ENCODE assay signal across 8 mouse cellular contexts in genomic region chr6:124910032-124910431, GRCm38 (mm10). TPM values are rescaled to one million over a fixed set of nuclear protein-coding genes. Genes with fewer than 3 reads are reported as not detected.
A peak's percentile ranks its signal among the peaks of the same experiment; 100 is the strongest.
DNase-seq lines count a peak whose midpoint lies in the region; ATAC-seq lines count a peak whose summit lies in the region.

No protein-coding gene starts in this region.

- H3K9me3 ChIP-seq in kidney, embryonic 16.5 days (ENCODE audit: low read length) = no peaks in the 10 kb centered on the region
- H3K9me3 ChIP-seq in embryonic facial prominence, embryonic 12.5 days = no peaks in the 10 kb centered on the region
- no peaks in the 10 kb centered on the region for H3K9me3 ChIP-seq in hindbrain, embryonic 16.5 days (ENCODE audit: control insufficient read depth, low read length)
- H3K9me3 ChIP-seq in neural tube, embryonic 12.5 days = no peaks in the 10 kb centered on the region

- WGBS in kidney, embryonic 16.5 days = 4% methylated on average over 32 of the region's 32 CpGs
- WGBS in embryonic facial prominence, embryonic 12.5 days = 2% methylated on average over 31 of the region's 32 CpGs
- 10% methylated on average over 32 of the region's 32 CpGs for WGBS in hindbrain, embryonic 16.5 days
- WGBS in neural tube, embryonic 12.5 days = 3% methylated on average over 32 of the region's 32 CpGs

- H3K27me3 ChIP-seq in kidney, embryonic 16.5 days (ENCODE audit: insufficient read depth, low read length) = no peaks in the 10 kb centered on the region
- H3K27me3 ChIP-seq in embryonic facial prominence, embryonic 12.5 days = peaks cover 22% of the 10 kb centered on the region
- no peaks in the 10 kb centered on the region for H3K27me3 ChIP-seq in hindbrain, embryonic 16.5 days (replicated peaks; ENCODE audit: control insufficient read depth, insufficient read depth, low read length)
- peaks cover 16% of the 10 kb centered on the region for H3K27me3 ChIP-seq in neural tube, embryonic 12.5 days (replicated peaks)

- H3K4me2 ChIP-seq in kidney, embryonic 16.5 days (replicated peaks; ENCODE audit: low read depth, low read length) = peak overlapping the region; percentile 41
- peak overlapping the region; percentile 46 for H3K4me2 ChIP-seq in embryonic facial prominence, embryonic 12.5 days (replicated peaks)
- H3K4me2 ChIP-seq in hindbrain, embryonic 16.5 days (ENCODE audit: low read length) = peak overlapping the region; percentile 38
- peak overlapping the region; percentile 49 for H3K4me2 ChIP-seq in neural tube, embryonic 12.5 days (replicated peaks)

- no peak for DNase-seq in kidney, postnatal 14 days
- DNase-seq in layer of hippocampus, postnatal 36 days = no peak
- DNase-seq in left cerebral cortex, postnatal 14 days (ENCODE audit: low spot score in 2 of 2) = no peak
- DNase-seq in layer of hippocampus, adult 9-10 months (ENCODE audit: low spot score) = no peak

- intact Hi-C loops in left cerebral cortex, postnatal 14 days (cut with DNase I) = no loop called here

- peak; percentile 23; the same call in 1 of the 2 replicates for ATAC-seq in kidney, embryonic 16.5 days (ENCODE audit: low FRiP score, low TSS enrichment)
- ATAC-seq in embryonic facial prominence, embryonic 12.5 days (ENCODE audit: insufficient number of reproducible peaks, insufficient read depth, low FRiP score, low TSS enrichment) = no peak
- 0 out of 2 replicates have a peak, but pooled peaks have one; percentile 22 for ATAC-seq in hindbrain, embryonic 16.5 days
- no peak; the same call in 1 of the 2 replicates for ATAC-seq in neural tube, embryonic 12.5 days (ENCODE audit: low FRiP score, low read depth)

- H3K4me3 ChIP-seq in kidney, embryonic 16.5 days (ENCODE audit: low read length) = peak overlapping the region; percentile 14
- H3K4me3 ChIP-seq in embryonic facial prominence, embryonic 12.5 days = 0 out of 2 replicates have a peak overlapping the region, but pooled peaks have one; percentile 12
- 0 out of 2 replicates have a peak overlapping the region, but pooled peaks have one; percentile 4 for H3K4me3 ChIP-seq in hindbrain, embryonic 16.5 days (ENCODE audit: low read length)
- peak overlapping the region; percentile 11 for H3K4me3 ChIP-seq in neural tube, embryonic 12.5 days

- peak overlapping the region; percentile 50 for H3K9ac ChIP-seq in kidney, embryonic 16.5 days (replicated peaks; ENCODE audit: low read length)
- H3K9ac ChIP-seq in embryonic facial prominence, embryonic 12.5 days = peak overlapping the region; percentile 46
- peak overlapping the region; percentile 46 for H3K9ac ChIP-seq in hindbrain, embryonic 16.5 days (ENCODE audit: low read depth, low read length)
- peak overlapping the region; percentile 41 for H3K9ac ChIP-seq in neural tube, embryonic 12.5 days

- no peak overlapping the region; the same call in 1 of the 2 replicates for H3K27ac ChIP-seq in kidney, embryonic 16.5 days (ENCODE audit: low read length)
- no peak overlapping the region for H3K27ac ChIP-seq in embryonic facial prominence, embryonic 12.5 days
- H3K27ac ChIP-seq in hindbrain, embryonic 16.5 days (ENCODE audit: low read depth, low read length) = no peak overlapping the region
- no peak overlapping the region for H3K27ac ChIP-seq in neural tube, embryonic 12.5 days

- H3K4me1 ChIP-seq in kidney, embryonic 16.5 days (ENCODE audit: insufficient read depth, low read length) = peaks cover 29% of the 10 kb centered on the region
- H3K4me1 ChIP-seq in embryonic facial prominence, embryonic 12.5 days = peaks cover 31% of the 10 kb centered on the region
- H3K4me1 ChIP-seq in hindbrain, embryonic 16.5 days (ENCODE audit: control insufficient read depth, insufficient read depth, low read depth, low read length) = peaks cover 24% of the 10 kb centered on the region
- H3K4me1 ChIP-seq in neural tube, embryonic 12.5 days = peaks cover 38% of the 10 kb centered on the region

- peaks cover 23% of the 10 kb centered on the region for H3K36me3 ChIP-seq in kidney, embryonic 16.5 days (ENCODE audit: insufficient read depth, low read length)
- H3K36me3 ChIP-seq in embryonic facial prominence, embryonic 12.5 days = peaks cover 20% of the 10 kb centered on the region
- H3K36me3 ChIP-seq in hindbrain, embryonic 16.5 days (ENCODE audit: control insufficient read depth, insufficient read depth, low read length) = peaks cover 18% of the 10 kb centered on the region
- peaks cover 24% of the 10 kb centered on the region for H3K36me3 ChIP-seq in neural tube, embryonic 12.5 days

RNA-seq across cellular contexts. Expression of gene Lag3, which starts 1.5 kb away (rescaled TPM):
- polyA plus RNA-seq in kidney, embryonic 16.5 days (2015; fragmentation: Nextera tagmentation; extraction: Ambion mirVana) = 1.3 and 2.6 TPM in 2 replicates
- polyA plus RNA-seq in embryonic facial prominence, embryonic 12.5 days (2016; fragmentation: Nextera tagmentation; extraction: Ambion mirVana) = 3.1 and 4.1 TPM in 2 replicates
- polyA plus RNA-seq in hindbrain, embryonic 16.5 days (2015; fragmentation: Nextera tagmentation; extraction: Ambion mirVana) = 3.0 and 3.6 TPM in 2 replicates
- polyA plus RNA-seq in neural tube, embryonic 12.5 days (2016; fragmentation: Nextera tagmentation; extraction: Ambion mirVana) = 1.8 and 2.2 TPM in 2 replicates
- 1 to 10 TPM; 2.1 to 2.3 TPM for total RNA-seq in layer of hippocampus, postnatal 36 days (2021)
- 1 to 10 TPM; 2.1 to 3.0 TPM for total RNA-seq in left cerebral cortex, postnatal 14 days (2021)

RNA-seq across cellular contexts. Expression of gene Ptms, which starts 9.9 kb away (rescaled TPM):
- polyA plus RNA-seq in kidney, embryonic 16.5 days (2015; fragmentation: Nextera tagmentation; extraction: Ambion mirVana) = 269 and 274 TPM in 2 replicates
- 390 and 395 TPM in 2 replicates for polyA plus RNA-seq in embryonic facial prominence, embryonic 12.5 days (2016; fragmentation: Nextera tagmentation; extraction: Ambion mirVana)
- 609 and 678 TPM in 2 replicates for polyA plus RNA-seq in hindbrain, embryonic 16.5 days (2015; fragmentation: Nextera tagmentation; extraction: Ambion mirVana)
- polyA plus RNA-seq in neural tube, embryonic 12.5 days (2016; fragmentation: Nextera tagmentation; extraction: Ambion mirVana) = 718 and 773 TPM in 2 replicates
- 1,000 to 10,000 TPM; 1,023 to 1,087 TPM for total RNA-seq in layer of hippocampus, postnatal 36 days (2021)
- 1,000 to 10,000 TPM; 1,161 to 1,212 TPM for total RNA-seq in left cerebral cortex, postnatal 14 days (2021)

RNA-seq across cellular contexts. Expression of gene Mlf2, which starts 21.2 kb away (rescaled TPM):
- polyA plus RNA-seq in kidney, embryonic 16.5 days (2015; fragmentation: Nextera tagmentation; extraction: Ambion mirVana) = 366 and 380 TPM in 2 replicates
- 419 and 427 TPM in 2 replicates for polyA plus RNA-seq in embryonic facial prominence, embryonic 12.5 days (2016; fragmentation: Nextera tagmentation; extraction: Ambion mirVana)
- 574 and 587 TPM in 2 replicates for polyA plus RNA-seq in hindbrain, embryonic 16.5 days (2015; fragmentation: Nextera tagmentation; extraction: Ambion mirVana)
- polyA plus RNA-seq in neural tube, embryonic 12.5 days (2016; fragmentation: Nextera tagmentation; extraction: Ambion mirVana) = 546 and 556 TPM in 2 replicates
- total RNA-seq in layer of hippocampus, postnatal 36 days (2021) = 100 to 1,000 TPM; 630 to 652 TPM
- 100 to 1,000 TPM; 670 to 685 TPM for total RNA-seq in left cerebral cortex, postnatal 14 days (2021)

RNA-seq across cellular contexts. Expression of gene Cd4, which starts 22.0 kb away (rescaled TPM):
- 0.10 and 0.28 TPM in 2 replicates for polyA plus RNA-seq in kidney, embryonic 16.5 days (2015; fragmentation: Nextera tagmentation; extraction: Ambion mirVana)
- polyA plus RNA-seq in embryonic facial prominence, embryonic 12.5 days (2016; fragmentation: Nextera tagmentation; extraction: Ambion mirVana) = 0.09 and 0.39 TPM in 2 replicates
- 0.26 and 0.27 TPM in 2 replicates for polyA plus RNA-seq in hindbrain, embryonic 16.5 days (2015; fragmentation: Nextera tagmentation; extraction: Ambion mirVana)
- polyA plus RNA-seq in neural tube, embryonic 12.5 days (2016; fragmentation: Nextera tagmentation; extraction: Ambion mirVana) = 0.06 TPM in 1 of 2 replicates, not detected in the other
- total RNA-seq in layer of hippocampus, postnatal 36 days (2021) = under 1 TPM in 1 of 2 experiments, not detected in 1; 0.23 TPM
- total RNA-seq in left cerebral cortex, postnatal 14 days (2021) = 1 to 10 TPM; 1.1 to 1.5 TPM

RNA-seq across cellular contexts. Expression of gene Gpr162, which starts 46.2 kb away (rescaled TPM):
- polyA plus RNA-seq in kidney, embryonic 16.5 days (2015; fragmentation: Nextera tagmentation; extraction: Ambion mirVana) = 1.1 and 1.4 TPM in 2 replicates
- 3.4 and 3.6 TPM in 2 replicates for polyA plus RNA-seq in embryonic facial prominence, embryonic 12.5 days (2016; fragmentation: Nextera tagmentation; extraction: Ambion mirVana)
- polyA plus RNA-seq in hindbrain, embryonic 16.5 days (2015; fragmentation: Nextera tagmentation; extraction: Ambion mirVana) = 30.9 and 32.9 TPM in 2 replicates
- 14.7 and 16.3 TPM in 2 replicates for polyA plus RNA-seq in neural tube, embryonic 12.5 days (2016; fragmentation: Nextera tagmentation; extraction: Ambion mirVana)
- total RNA-seq in layer of hippocampus, postnatal 36 days (2021) = 100 to 1,000 TPM; 180 to 187 TPM
- 100 to 1,000 TPM; 220 to 231 TPM for total RNA-seq in left cerebral cortex, postnatal 14 days (2021)

Comparison
In these comparisons a context has a peak if more than half of its experiments do, and no peak if none do; other contexts are left out.
1. ATAC-seq: peak in kidney, embryonic 16.5 days (single experiment) and hindbrain, embryonic 16.5 days (single experiment); none in embryonic facial prominence, embryonic 12.5 days (single experiment) and neural tube, embryonic 12.5 days (single experiment).
2. Peak in every context shown above with its lines, with median percentiles within 50 percentile points of each other: H3K4me2 ChIP-seq, H3K4me3 ChIP-seq and H3K9ac ChIP-seq.